Mouse (Mus musculus): ENCODE data around the gene Zdhhc19.
A peak's percentile ranks its signal among the peaks of the same experiment; 100 is the strongest.

The Zdhhc19 gene

GRCm38 (mm10) chr16:32513948-32514347 lies 17.9 kb downstream of the Zdhhc19 start:
- no peak for DNase-seq (ENCODE audit: low spot score in 2 of 2)

- DNase-seq (ENCODE audit: low spot score in 2 of 2), result peak; percentile 67 to 78
Measured at GRCm38 (mm10) chr16:32516006-32516962, 20.2 kb downstream of the Zdhhc19 start.

- no peak for DNase-seq (ENCODE audit: low spot score in 2 of 2)
Measured at GRCm38 (mm10) chr16:32517785-32518481, 21.9 kb downstream of the Zdhhc19 start.

GRCm38 (mm10) chr16:32519656-32520371 lies 23.7 kb downstream of the Zdhhc19 start:
- no peak for DNase-seq (ENCODE audit: low spot score in 2 of 2)

- DNase-seq (ENCODE audit: low spot score in 2 of 2), result no peak
Measured at GRCm38 (mm10) chr16:32520372-32520748, 24.3 kb downstream of the Zdhhc19 start.

GRCm38 (mm10) chr16:32522578-32523194 lies 26.6 kb downstream of the Zdhhc19 start:
- no peak for DNase-seq (ENCODE audit: low spot score in 2 of 2)

- DNase-seq (ENCODE audit: low spot score in 2 of 2), result no peak
Measured at GRCm38 (mm10) chr16:32523462-32524243, 27.6 kb downstream of the Zdhhc19 start.

GRCm38 (mm10) chr16:32524244-32524615 lies 28.2 kb downstream of the Zdhhc19 start:
- no peak for DNase-seq (ENCODE audit: low spot score in 2 of 2)

GRCm38 (mm10) chr16:32526906-32527305 lies 30.8 kb downstream of the Zdhhc19 start:
- DNase-seq (ENCODE audit: low spot score in 2 of 2), result no peak

GRCm38 (mm10) chr16:32532878-32533826 lies 37.1 kb downstream of the Zdhhc19 start:
- no peak for DNase-seq (ENCODE audit: low spot score in 2 of 2)

- no peak for DNase-seq (ENCODE audit: low spot score in 2 of 2)
Measured at GRCm38 (mm10) chr16:32535157-32535751, 39.2 kb downstream of the Zdhhc19 start.

- DNase-seq (ENCODE audit: low spot score in 2 of 2), result no peak
Measured at GRCm38 (mm10) chr16:32537867-32538660, 42.0 kb downstream of the Zdhhc19 start.

- no peak for DNase-seq (ENCODE audit: low spot score in 2 of 2)
Measured at GRCm38 (mm10) chr16:32538761-32539255, 42.7 kb downstream of the Zdhhc19 start.

- DNase-seq (ENCODE audit: low spot score in 2 of 2), result no peak
Measured at GRCm38 (mm10) chr16:32541338-32542179, 45.5 kb downstream of the Zdhhc19 start.

GRCm38 (mm10) chr16:32543422-32543821 lies 47.4 kb downstream of the Zdhhc19 start:
- no peak for DNase-seq (ENCODE audit: low spot score in 2 of 2)

GRCm38 (mm10) chr16:32547156-32548068 lies 51.3 kb downstream of the Zdhhc19 start:
- no peak for DNase-seq (ENCODE audit: low spot score in 2 of 2)
